Mouse (Mus musculus) liver, embryonic 14 days (tissue): ENCODE measurements around the gene Zmym3. TPM values are rescaled to one million over a fixed set of nuclear protein-coding genes. Genes with fewer than 3 reads are reported as not detected.

Source experiments
- polyA plus RNA-seq: library from polyadenylated mRNA; depleted of rRNA; stranded (reverse); fragments of >200 nt; gene quantifications from 2 replicates; pipeline ENCODE4 v1.2.3, GENCODE M21; 2012; rRNA removed

The Zmym3 gene
- polyA plus RNA-seq: 11.3 and 12.1 TPM in 2 replicates

DNA sequence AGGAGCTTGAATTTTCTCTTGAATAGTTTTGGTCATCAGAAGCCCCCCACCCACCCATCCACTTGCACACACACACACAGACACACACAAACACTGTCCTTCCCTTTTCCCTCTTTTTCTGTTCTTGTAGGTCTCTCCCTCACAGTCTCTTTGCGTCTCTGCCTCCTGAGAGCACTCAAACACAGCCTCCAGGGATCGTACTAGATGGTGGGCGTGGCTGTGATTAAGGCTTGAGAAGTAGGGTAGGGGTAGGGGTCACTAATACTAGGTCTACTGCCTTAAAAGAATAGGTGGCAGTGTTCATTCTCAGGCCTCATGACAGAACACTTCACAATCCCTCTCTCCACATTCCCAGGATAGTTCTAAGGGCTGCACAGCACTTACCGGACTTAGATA, at the start of gene Zmym3:
Gene Zmym3 (minus strand): TSS at position 150 of the 396 bp plus-strand sequence.

DNA sequence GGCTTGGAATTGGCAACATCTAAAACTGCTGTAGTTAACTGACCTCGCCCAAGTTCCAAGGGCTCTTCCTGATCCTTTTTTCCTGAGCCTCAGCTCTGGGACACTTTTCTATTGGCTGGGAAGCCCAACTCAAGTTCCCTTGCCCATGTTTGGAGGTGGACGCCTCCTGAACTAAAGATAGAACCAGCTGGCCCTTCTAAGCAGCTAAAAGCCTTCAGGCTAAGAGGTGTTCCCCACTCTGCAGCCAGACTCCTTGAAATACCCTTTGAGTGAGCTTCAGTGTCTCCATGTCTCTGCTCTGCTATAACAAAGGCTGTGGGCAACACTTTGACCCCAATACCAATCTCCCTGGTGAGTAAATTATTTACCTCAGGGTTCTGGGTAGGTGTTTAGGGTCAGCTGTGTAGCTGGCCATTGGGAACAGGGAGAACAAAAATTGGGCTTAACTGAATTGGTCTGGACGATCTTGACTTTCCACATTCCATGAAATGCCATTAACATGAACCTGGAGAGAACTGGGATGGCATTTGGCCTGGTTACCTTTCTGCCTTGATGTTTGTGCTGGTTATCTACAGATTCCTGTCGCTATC, 28.3 kb upstream of the Zmym3 start, which contains the start of gene Itgb1bp2:
Gene Itgb1bp2 (plus strand): TSS at position 203 of the 590 bp plus-strand sequence.

DNA sequence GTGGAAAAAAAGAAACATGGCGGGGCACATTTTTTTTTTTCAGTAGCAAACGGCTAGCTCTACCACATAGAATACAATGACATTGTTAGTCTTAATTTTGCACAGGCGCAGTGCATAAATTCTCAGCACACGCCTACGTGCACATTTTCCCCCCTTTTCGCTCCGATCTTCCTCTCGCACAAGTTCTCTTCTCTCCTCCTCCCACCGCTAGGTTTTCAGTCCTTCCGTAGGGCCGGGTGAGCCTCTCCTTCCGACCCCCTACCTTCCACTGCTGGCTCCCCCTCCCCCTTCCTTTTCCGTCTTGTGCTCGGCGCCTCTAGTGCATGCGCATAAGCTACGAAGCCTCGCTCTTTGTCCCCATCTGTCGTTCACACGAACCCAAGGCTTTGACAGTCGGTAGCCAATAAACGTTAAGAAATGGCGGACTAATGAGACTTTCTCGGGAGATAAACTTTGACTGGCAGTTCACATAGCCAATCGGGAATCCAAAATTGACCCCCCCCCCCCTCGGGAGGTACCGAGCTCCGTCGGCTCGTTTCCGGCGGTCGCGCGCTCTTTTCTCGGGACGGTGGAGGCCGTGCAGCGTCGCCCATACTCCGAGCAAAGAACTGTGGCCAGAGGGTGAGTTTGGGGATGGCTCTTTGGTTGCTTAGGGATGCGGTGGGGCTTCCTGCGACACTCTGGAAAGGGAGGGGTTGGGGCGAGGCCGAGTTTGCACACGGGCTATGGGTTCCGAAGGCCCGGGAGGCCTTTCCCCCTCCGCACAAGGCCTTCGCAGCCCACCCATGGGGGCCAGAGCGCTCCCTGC, 8.7 kb upstream of the Zmym3 start, which contains the start of gene Nono:
Gene Nono (plus strand): TSS at position 177 of the 808 bp plus-strand sequence.

GRCm38 (mm10) chrX:101376190-101376968, 44.3 kb downstream of the Zmym3 start, which contains the start of gene Gjb1:
Gjb1 (plus strand) TSS chrX:101376378.

Other genes with a start within 250 kb of the Zmym3 start
- gene Snx12, start 198.3 kb downstream of the Zmym3 start, polyA plus RNA-seq: 10.7 and 12.1 TPM in 2 replicates
- 8.7 and 10.4 TPM in 2 replicates for gene Foxo4, start 166.3 kb downstream of the Zmym3 start, polyA plus RNA-seq
- gene Gm614, start 156.9 kb downstream of the Zmym3 start, polyA plus RNA-seq: 0.08 TPM in 1 of 2 replicates, not detected in the other
- gene Il2rg, start 152.6 kb downstream of the Zmym3 start, polyA plus RNA-seq: 6.1 and 7.9 TPM in 2 replicates
- not detected in 2 replicates for gene Gm20489, start 151.8 kb downstream of the Zmym3 start, polyA plus RNA-seq
- 25.1 and 30.0 TPM in 2 replicates for gene Med12, start 146.8 kb downstream of the Zmym3 start, polyA plus RNA-seq
- gene Nlgn3, start 121.7 kb downstream of the Zmym3 start, polyA plus RNA-seq: 0.05 and 0.08 TPM in 2 replicates
- 42.1 and 45.2 TPM in 2 replicates for gene Gjb1, start 44.5 kb downstream of the Zmym3 start, polyA plus RNA-seq
- 134 TPM in 2 replicates for gene Nono, start 8.5 kb upstream of the Zmym3 start, polyA plus RNA-seq
- 0.98 and 3.6 TPM in 2 replicates for gene Itgb1bp2, start 28.2 kb upstream of the Zmym3 start, polyA plus RNA-seq
- 15.5 and 16.1 TPM in 2 replicates for gene Taf1, start 111.9 kb upstream of the Zmym3 start, polyA plus RNA-seq
- 53.8 and 64.5 TPM in 2 replicates for gene Ogt, start 219.2 kb upstream of the Zmym3 start, polyA plus RNA-seq